Comparison of ENCODE assay signal across 27 mouse cellular contexts in the genomic region with DNA sequence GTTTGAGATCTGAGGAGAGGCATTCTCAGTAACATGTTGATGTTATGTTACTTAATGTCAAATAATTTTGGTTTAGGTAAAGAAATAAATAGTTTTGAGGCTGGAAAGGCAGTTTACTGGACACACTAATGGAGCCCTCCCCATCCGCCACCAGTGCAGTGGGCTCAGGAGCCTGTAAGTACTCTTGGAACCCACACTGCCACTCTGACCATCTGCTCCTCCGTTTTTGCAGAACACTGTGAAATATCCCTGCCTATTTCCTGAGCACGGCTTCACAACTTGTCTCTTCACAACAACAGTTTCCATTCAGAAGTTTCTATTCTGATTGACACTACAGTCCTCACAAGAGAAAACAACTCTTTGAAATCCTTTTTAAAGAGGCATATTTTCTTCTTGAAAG.
DNase-seq lines count a peak whose midpoint lies in the region; ATAC-seq and TF ChIP-seq lines count a peak whose summit lies in the region.
"Had no signal": no experiment of that assay in that cellular context is flagged by ENCODE, and none has a peak within 500 bp of the region (broad histone marks: within the 10 kb centered on the region; RNA-seq: fewer than 3 reads in every experiment).

No protein-coding gene starts in this region.

- H3K27ac ChIP-seq in gastrocnemius, adult 2 months = no peak overlapping the region
- H3K27ac ChIP-seq: embryonic facial prominence, embryonic 10.5 days; hindbrain, embryonic 12.5 days; limb, embryonic 12.5 days; liver, embryonic 13.5 days; lung, embryonic 15.5 days; midbrain, embryonic 10.5 days; stomach, embryonic 15.5 days had no signal

- H3K4me3 ChIP-seq in gastrocnemius, adult 2 months = no peak overlapping the region
- H3K4me3 ChIP-seq: embryonic facial prominence, embryonic 10.5 days; heart, embryonic 12.5 days; hindbrain, embryonic 12.5 days; limb, embryonic 12.5 days; liver, embryonic 13.5 days; lung, embryonic 15.5 days; midbrain, embryonic 10.5 days; stomach, embryonic 15.5 days had no signal

- no peak for TF ChIP-seq CTCF in gastrocnemius, adult 2 months (IDR thresholded peaks at IDR 0.05)

- ATAC-seq in erythroblast, adult 5-6 weeks (replicated peaks; ENCODE audit: low FRiP score, poor library complexity, severe bottlenecking) = no peak
- ATAC-seq: activated CD4-positive, CD25-positive, alpha-beta regulatory T cell, adult 4 months; inflammation-experienced regulatory T-cells, adult 6 months had no signal

- intact Hi-C loops in gastrocnemius, adult 2 months (cut with DNase I) = no loop called here

- DNase-seq in cerebellum, adult 9-10 months = peak; percentile 24
- DNase-seq in cerebellum, adult 8-10 months = no peak
- peak; percentile 53 to 77 for DNase-seq in layer of hippocampus, adult 18-20 months (ENCODE audit: low spot score in 2 of 2)
- no peak for DNase-seq in layer of hippocampus, postnatal 25 days (ENCODE audit: extremely low spot score in 1 of 2, low spot score in 1 of 2)
- peak; percentile 78 for DNase-seq in brain, adult 2 months (ENCODE audit: low read depth, low spot score)
- DNase-seq in layer of hippocampus, adult 9-11 months = peak; percentile 45
- no peak for DNase-seq in gastrocnemius, adult 2 months
- DNase-seq: adrenal gland, postnatal 14 days; gastrocnemius, postnatal 10 days; heart, adult 11 months; heart, postnatal 14 days; kidney, adult 2 months; kidney, postnatal 10 days; liver, embryonic 13.5 days; lung, postnatal 4 days; spleen, adult 18-20 months; thymus, adult 2 months had no signal

Comparison
In these comparisons a context has a peak if more than half of its experiments do, and no peak if none do; other contexts are left out.
1. DNase-seq: peak in cerebellum, adult 9-10 months (single experiment), layer of hippocampus, adult 18-20 months (2 of 2), brain, adult 2 months (single experiment) and layer of hippocampus, adult 9-11 months (single experiment); none in cerebellum, adult 8-10 months (single experiment), layer of hippocampus, postnatal 25 days (0 of 2) and gastrocnemius, adult 2 months (single experiment).